Mouse (Mus musculus) adrenal gland, adult (tissue): Measurements from ENCODE around the gene Etv2.
A peak's percentile ranks its signal among the peaks of the same experiment; 100 is the strongest.

ENCODE experiments used
- DNase-seq, 2 experiments: peaks; one replicate each; pipeline ENCODE4 v3.0.0; 2022 to 2023; ENCODE audit warnings: low spot score in 1 of 2; ENCODE audit not compliant: inconsistent age in 2 of 2

The Etv2 gene

GRCm38 (mm10) chr7:30635752-30636151 lies at the start of gene Etv2:
Gene Etv2 (minus strand): TSS chr7:30635852.
- no peak for DNase-seq

GRCm38 (mm10) chr7:30683425-30683824 lies 47.8 kb upstream of the Etv2 start:
- DNase-seq = no peak

GRCm38 (mm10) chr7:30681897-30682296 lies 46.2 kb upstream of the Etv2 start:
- DNase-seq = peak; percentile 60 to 78

- peak; percentile 90 to 95 for DNase-seq
These were observed 42.8 kb upstream of the Etv2 start for GRCm38 (mm10) chr7:30678263-30678975.

- no peak for DNase-seq
These were observed 35.8 kb upstream of the Etv2 start, which contains the start of gene Pmis2 for GRCm38 (mm10) chr7:30671480-30671879. Gene Pmis2 (minus strand): TSS chr7:30671605.

- peak in 1 of 2 experiments; percentile 41 for DNase-seq
These were observed 33.6 kb upstream of the Etv2 start for GRCm38 (mm10) chr7:30669229-30669628.

- DNase-seq = peak in 1 of 2 experiments; percentile 24
These were observed 29.7 kb upstream of the Etv2 start for GRCm38 (mm10) chr7:30665321-30665720.

- peak; percentile 90 to 96 for DNase-seq
These were observed 29.0 kb upstream of the Etv2 start, which contains the start of gene Haus5 for GRCm38 (mm10) chr7:30664529-30665200. Gene Haus5 (minus strand): TSS chr7:30664994.

GRCm38 (mm10) chr7:30649591-30650540 lies 14.2 kb upstream of the Etv2 start, which contains the start of gene Rbm42:
Gene Rbm42 (minus strand): TSS chr7:30650317.
- peak; percentile 99 for DNase-seq

GRCm38 (mm10) chr7:30639083-30639482 lies 3.4 kb upstream of the Etv2 start:
- DNase-seq = no peak

- DNase-seq = no peak
These were observed 743 bp upstream of the Etv2 start for GRCm38 (mm10) chr7:30636395-30636794.

GRCm38 (mm10) chr7:30634621-30635020 lies 1.0 kb downstream of the Etv2 start:
- peak; percentile 56 to 72 for DNase-seq

GRCm38 (mm10) chr7:30633762-30634412 lies 1.8 kb downstream of the Etv2 start:
- DNase-seq = peak in 1 of 2 experiments; percentile 25

- no peak for DNase-seq
These were observed 6.6 kb downstream of the Etv2 start for GRCm38 (mm10) chr7:30629013-30629412.

GRCm38 (mm10) chr7:30626647-30627046 lies 9.0 kb downstream of the Etv2 start:
- peak in 1 of 2 experiments; percentile 28 for DNase-seq

- DNase-seq = peak; percentile 90 to 94
These were observed 9.9 kb downstream of the Etv2 start, which contains the start of gene Cox6b1 for GRCm38 (mm10) chr7:30625530-30626384. Gene Cox6b1 (minus strand): TSS chr7:30626151.

- peak in 1 of 2 experiments; percentile 65 for DNase-seq
These were observed 16.4 kb downstream of the Etv2 start for GRCm38 (mm10) chr7:30619202-30619601.

GRCm38 (mm10) chr7:30618658-30619057 lies 17.0 kb downstream of the Etv2 start:
- no peak for DNase-seq

GRCm38 (mm10) chr7:30615049-30615760 lies 20.4 kb downstream of the Etv2 start:
- DNase-seq = peak in 1 of 2 experiments; percentile 83
